Mouse (Mus musculus): ENCODE measurements around the gene Arsa. TPM values are rescaled to one million over a fixed set of nuclear protein-coding genes. Genes with fewer than 3 reads are reported as not detected.

Arsa gene
- total RNA-seq, 2 experiments from 2014 or later, result 7.2 to 7.4 TPM

DNA sequence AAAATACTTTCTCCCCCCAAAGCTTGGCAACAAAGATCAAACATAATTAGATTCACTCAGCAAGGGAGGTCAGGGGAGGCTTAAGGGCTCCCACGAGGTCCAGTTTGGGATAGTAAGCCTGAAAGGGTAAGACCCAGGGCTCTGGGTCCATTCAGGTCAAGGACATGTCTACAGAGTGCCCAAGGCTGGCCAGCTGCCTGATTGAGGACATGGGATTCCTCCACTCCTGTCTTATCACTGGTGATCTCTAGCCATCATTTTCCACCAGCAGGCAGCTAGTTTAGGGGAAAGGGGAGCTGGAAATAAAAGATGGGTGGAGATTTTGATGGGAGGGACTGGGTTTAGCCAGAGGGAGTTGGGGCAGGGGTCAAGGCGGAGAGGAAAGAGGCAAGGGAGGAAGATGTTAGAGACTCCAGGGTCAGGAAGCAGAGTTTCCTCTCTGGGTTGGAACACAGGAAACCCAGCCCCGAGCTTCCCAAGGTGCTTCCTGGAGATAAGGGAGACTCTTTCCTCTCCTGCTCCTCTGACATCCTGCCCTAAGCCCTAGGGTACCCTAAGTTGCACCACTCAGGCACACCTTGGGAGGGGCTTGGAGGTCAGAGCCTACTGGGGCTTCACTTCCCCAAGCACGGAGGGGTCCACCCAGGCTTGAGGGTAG, 20.3 kb upstream of the Arsa start:
- peak; percentile 24 for DNase-seq
- intact Hi-C loops (cut with DNase I; ENCODE audit: low total_unique reads), result no loop called here

DNA sequence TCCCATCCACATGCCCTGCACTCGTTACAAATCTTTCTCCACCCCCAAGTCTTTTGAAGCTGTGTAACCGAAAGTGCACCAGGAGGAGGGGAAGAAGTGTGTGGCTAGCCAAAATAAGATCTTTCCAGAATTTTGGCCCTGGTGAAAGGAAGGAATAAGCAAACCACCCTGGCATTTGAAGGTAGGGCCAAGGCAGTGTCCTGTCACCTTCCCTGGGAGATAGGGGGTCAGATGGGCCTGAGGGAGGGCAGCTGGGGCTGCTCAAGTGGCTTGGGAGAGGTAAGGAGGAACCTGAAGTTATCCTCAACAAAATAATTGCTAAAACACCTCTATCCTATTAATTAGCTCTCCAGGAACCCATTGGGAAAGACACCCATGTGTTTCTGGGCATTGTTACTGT, 19.6 kb upstream of the Arsa start:
- no peak for DNase-seq
- intact Hi-C loops (cut with DNase I; ENCODE audit: low total_unique reads), result no loop called here

DNA sequence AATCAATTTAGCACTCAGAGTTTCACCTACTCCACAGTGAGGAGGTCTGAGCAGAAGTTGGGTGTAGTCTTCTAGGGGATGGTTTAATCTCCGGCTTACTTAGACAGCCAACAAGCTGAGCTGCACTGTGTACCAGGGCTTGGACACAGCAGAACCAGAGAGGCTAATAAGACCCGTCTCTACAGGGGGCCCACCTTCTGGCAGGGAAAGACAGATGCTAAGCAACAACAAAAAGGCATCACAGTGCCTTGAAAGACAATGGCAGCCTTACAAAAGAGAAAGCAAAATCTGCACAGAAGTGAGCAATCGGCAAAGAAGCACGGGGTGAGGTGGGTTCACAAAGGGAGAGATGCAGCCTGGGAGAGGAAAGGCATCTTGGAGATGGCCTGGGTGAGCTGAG, 18.9 kb upstream of the Arsa start:
- intact Hi-C loops (cut with DNase I; ENCODE audit: low total_unique reads), result no loop called here
- no peak for DNase-seq

DNA sequence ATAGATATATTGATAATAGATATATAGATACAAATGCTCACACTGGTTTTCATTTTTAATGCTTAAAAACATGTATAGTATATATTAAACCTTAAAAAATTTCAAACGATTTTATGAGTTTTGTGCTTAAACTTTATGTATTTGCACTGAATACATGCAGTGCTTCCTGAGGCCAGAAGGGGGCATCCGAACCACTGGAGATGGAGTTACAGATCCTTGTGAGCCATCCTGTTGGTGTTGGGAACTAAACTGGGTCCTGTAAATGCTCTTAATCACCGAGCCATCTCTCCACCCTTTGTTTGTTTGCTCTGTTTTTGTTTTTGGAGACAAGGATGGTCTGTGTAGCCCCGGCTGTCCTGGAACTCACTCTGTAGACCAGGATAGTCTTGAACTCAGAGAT, 17.7 kb upstream of the Arsa start:
- no peak for DNase-seq
- intact Hi-C loops (cut with DNase I; ENCODE audit: low total_unique reads), result no loop called here

DNA sequence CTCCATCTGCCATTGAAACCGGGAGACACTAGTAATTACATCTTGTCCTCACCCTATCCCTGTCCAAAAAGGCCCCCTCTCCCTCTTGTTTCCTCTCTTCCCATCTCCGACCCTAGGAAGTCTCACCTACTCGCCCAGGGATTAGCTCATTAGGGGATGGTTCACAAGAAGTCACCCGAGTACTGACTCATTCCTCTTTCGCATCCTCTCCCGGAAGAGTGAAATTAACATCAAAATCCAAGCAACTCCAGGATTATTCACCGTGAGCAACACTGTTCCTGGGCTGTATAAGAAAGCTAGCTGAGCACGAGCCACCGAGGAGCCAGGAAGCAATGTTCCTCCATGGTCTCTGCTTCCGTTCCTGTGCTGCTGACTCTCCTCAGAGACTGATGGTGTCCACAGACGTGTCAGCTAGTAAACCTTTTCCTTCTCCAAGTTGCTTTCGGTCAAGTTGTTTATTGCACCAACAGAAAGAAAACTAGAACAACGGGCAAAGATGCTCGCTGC, 11.4 kb upstream of the Arsa start:
- no peak for DNase-seq

DNA sequence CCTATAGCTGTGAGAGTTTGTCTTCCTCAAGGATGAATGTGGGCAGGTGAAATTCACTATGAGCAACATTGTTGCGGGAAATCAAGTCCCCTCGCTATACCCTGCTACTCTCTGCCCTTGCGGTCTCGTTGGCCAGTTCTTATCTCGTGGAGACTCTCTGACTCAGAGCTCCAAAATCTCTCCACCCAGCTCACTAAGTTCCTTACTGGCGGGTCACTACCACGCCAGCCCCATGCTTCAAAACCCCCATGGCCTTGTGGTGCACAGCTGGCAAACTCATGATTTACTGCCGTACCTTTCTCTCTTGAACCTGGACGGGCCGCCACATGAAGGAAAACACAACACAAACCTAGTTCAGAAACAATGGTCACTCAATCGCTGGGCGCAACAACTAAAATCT, 11.0 kb upstream of the Arsa start:
- intact Hi-C loops (cut with DNase I; ENCODE audit: low total_unique reads), result no loop called here
- no peak for DNase-seq

More for the DNA sequence above, 11.4 kb upstream of the Arsa start:
- intact Hi-C loops (cut with DNase I; ENCODE audit: low total_unique reads), result no loop called here

DNA sequence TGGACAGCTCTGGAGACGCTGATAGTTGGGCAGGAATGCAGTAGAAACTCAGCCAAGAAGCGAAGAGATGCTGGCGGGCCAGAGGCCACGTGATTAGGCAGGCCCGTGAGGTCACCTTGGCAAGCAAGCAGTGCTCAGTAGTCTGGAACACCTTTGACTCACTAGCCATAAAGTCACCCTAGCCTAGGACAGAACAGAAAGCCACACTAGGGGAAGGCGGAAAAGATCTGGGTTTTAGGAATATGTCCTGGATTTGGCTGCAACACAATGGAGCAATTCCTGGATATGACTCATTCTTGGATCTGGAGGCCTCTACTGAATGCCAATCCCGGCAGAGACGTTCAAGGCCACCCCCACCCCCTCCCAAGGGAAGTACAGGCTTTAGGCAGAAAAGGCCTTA, 3.4 kb upstream of the Arsa start:
- intact Hi-C loops (cut with DNase I; ENCODE audit: low total_unique reads), result no loop called here
- peak; percentile 48 for DNase-seq

DNA sequence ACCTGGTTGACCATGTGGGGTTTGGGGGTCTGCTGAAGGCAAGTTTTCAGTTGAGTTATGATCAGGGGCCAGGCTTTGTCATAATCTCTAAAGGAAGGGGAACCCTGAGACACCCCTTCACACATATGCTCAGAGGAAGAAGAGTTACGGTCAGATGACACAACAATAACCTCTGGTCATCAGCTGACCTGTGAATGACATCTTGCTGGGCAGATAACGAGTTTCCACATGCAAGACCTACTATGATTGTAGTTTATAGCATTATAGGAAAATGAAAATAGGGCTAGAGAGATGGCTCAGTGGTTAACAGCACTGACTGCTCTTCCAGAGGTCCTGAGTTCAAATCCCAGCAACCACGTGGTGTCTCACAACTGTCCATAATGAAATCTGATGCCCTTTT, 1.4 kb upstream of the Arsa start:
- DNase-seq, result no peak
- intact Hi-C loops (cut with DNase I; ENCODE audit: low total_unique reads), result no loop called here

DNA sequence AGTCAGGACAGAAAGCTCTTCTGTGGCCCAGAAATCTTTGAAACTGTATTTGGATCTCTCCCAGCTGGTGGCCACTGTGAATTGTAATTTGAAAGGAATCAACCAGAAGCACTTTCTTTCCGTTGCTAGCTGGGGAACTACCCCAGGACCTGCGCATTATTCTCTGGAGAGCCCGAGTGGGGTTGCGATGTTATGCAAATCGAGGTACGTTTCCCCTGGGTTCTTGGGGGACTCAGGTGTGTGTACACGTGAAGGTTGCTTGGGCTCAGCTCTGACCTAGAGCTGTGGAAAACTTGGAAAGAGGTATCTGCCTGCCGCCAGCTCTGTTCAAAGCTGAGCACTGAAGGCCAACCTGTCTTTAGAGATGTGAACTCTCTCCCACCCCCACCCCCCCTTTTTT, 581 bp upstream of the Arsa start:
- DNase-seq, result no peak

DNA sequence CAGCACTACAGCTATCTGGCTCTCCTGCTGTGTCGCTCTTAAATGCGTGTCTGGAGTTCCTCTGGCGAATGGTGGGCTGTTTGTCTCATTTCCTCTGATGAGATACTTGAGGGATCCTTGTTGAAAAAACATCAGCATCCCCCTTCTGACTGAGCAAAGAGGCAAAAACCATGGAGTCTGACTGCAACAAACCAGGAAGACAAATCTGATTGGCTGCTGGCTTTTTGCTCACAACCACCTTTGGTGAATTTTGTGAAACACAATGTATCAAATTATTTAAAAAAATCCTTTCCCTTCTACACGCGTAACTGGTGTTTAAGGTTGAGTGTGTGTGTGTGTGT, 780 bp downstream of the Arsa start:
- intact Hi-C loops (cut with DNase I; ENCODE audit: low total_unique reads), result no loop called here
- no peak for DNase-seq

More for the DNA sequence above, 581 bp upstream of the Arsa start:
- intact Hi-C loops (cut with DNase I; ENCODE audit: low total_unique reads), result no loop called here

DNA sequence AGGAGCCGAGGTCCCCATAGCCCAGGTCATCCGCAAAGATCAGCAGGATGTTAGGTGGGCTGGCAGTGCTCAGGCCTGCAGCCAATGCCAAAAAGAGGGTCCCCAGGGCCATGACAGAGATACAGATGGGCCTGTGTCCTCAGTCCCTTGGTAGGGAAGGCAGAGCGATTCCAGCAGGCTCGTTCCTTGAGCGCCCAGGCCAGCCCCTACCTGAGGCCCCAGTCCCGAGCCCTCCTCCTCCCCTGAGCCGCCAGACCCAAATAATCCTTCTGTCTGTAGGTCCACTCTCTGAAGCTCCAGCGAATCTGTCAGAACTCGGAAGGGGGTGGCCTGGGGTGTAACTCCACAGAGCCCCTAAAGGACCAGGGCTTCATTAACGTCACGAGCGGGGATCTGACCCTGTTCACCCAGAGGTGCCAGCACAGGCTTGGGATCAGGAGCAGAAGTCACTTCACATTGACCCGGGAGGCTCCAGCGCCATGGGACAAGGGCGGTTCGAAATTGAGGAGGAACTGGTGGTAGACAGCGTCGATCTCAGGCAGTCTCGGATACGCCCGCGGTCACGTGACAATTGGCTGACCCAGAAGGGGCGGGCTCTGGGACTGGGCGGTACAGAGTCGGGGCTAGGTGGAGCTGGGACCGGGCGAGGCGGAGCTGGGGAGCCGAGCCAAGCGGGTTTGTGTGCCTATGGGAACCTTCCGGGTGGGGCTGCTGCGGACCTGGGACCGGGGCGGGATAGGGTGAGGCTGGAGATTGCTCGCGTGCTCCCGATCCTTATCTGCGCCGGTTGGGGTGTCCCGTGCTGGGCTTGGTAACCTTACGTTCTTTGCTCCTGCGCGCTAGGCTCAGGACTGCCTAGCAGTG, 1.4 kb downstream of the Arsa start:
- peak; percentile 94 for DNase-seq
- intact Hi-C loops (cut with DNase I; ENCODE audit: low total_unique reads), result no loop called here

DNA sequence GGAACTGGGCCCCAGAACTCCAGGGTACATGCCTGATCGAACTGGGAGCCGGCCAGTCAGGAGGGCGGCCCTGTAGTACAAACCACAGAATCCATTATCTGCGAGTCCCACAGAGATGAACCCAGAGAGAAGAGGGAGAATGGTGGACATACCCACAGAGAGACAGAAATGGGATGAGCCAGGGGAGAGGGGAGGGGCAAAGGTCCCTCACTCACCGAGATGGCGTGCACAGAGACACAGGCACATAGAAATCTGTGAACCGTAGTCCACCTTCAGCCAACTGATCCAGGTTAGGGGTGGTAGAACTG, 2.0 kb downstream of the Arsa start:
- DNase-seq, result no peak
- intact Hi-C loops (cut with DNase I; ENCODE audit: low total_unique reads), result no loop called here

DNA sequence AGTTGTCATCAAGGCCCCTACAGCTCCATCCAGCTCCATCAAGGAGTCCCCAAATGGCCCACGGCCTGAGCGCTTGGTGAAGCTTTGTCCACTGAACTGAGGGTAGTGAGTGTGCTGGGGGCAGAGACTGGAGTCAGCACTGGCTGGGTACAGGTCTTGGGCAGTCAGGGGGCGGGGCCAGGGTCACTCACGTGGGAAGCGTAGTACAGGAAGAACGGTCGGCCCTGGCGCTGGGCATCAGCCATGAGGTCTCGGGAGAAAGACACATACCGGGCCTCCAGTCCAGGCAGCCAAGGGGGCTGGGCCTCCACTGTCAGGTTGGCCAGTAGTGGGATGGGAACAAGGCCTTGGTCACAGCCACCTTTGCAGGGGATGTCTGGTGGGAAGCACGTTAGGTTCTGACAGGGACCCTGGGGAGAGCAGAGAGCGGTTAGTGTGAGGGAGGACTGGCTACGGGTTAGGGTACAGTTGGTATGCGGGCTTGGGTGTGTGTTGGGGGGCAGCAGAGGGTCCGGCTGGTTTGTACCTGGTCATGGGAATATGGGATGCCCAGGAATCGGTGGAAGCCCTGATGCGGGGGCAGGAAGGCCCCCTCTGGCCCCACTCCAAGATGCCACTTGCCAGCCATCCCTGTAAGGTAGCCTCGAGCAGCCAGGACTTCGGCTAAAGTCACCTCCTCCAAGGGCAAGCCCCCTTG, 2.5 kb downstream of the Arsa start:
- no peak for DNase-seq
- intact Hi-C loops (cut with DNase I; ENCODE audit: low total_unique reads), result no loop called here

DNA sequence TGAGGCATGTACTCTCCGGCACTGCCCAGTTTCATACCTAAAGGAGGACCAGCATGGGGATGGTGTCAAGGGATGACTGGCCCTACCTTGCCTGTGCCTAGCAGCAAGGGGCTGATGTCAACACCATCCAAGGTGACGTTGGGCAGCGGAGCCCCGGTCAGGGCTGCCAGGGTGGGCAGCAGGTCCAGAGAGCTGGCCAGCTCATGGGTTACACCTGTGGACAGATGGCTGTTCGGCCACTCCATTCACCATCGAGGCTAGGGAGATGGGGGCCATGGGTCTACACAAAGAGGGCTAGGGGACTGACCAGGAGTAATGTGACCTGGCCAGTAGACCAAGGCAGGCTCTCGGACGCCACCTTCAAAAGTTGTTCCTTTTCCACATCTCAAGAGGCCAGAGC, 3.3 kb downstream of the Arsa start:
- intact Hi-C loops (cut with DNase I; ENCODE audit: low total_unique reads), result no loop called here
- no peak for DNase-seq

DNA sequence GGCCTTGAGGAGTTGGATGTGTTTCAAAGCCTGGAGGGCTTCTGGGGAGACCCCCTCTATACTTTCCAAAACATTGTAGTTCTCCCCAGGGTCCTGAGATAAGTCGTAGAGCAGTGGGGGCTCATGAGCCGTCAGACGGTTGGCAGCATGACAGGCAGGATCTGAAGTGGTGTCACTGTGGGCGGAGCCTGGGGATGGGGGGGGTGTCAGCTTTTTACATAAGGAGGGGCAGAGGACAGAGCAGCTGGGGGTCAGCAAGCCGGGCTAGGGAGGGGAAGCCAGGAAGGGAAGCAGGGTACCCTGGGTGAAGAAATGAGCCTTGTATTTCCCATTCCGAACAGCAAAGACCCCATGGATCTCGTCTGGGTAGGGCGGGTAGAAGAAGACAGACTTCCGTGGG, 3.9 kb downstream of the Arsa start:
- intact Hi-C loops (cut with DNase I; ENCODE audit: low total_unique reads), result no loop called here
- DNase-seq, result no peak

DNA sequence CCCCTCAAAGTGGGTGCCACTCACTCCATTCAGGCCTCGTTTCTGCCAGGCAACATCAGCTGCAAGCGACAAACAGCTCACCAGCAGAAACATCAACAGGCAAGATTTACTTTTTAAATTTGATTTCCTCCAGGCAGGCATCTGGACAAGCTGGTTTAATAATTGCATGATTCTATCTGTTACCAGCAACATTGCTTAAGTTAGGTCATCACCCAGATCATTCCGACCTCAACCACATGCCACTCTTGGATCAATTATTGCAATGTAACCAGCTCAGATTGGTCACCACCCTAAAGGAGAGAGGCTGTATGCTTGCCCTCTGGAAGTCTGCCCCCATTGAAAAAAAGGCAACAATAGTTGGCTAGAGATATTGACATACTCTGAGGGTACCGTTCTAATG, 5.7 kb downstream of the Arsa start:
- DNase-seq, result no peak
- intact Hi-C loops (cut with DNase I; ENCODE audit: low total_unique reads), result no loop called here

DNA sequence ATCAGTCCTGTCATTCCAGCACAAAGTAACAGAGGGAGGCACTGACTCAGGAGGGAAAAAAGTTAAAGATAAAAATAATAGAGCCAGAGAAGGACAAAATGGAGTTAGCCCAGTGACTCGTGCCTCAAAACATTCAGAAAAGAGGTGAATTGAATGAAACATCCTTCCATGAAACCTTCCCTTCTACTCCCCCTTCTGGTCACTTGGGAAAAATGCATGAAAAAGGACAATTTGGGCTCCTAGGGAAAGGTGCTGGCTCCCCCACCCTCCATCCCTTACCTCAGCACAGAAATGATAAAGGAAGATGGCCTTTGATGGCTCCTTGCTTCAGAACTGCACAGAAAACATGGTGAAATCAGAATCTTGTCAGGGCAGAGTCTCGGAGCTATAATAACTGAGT, 8.6 kb downstream of the Arsa start:
- no peak for DNase-seq
- intact Hi-C loops (cut with DNase I; ENCODE audit: low total_unique reads), result no loop called here

DNA sequence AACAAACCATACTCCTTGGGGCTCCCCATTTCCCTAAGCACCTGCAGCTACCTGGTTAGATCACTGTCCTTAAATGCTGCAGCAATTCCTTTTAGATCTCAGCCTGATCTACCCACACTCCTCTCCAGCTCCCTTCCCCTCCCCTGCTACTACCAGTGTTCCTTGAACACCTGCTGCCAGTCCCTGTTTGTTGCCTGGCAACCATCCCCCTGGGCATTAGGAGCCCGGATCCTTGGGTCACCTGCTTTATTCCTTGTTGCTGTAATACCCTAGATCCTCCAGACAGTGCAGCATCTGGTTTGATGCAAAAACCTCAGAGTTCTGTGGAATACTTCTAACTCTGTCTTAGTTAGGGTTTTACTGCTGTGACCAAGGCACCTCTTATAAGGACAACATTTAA, 12.2 kb downstream of the Arsa start:
- no peak for DNase-seq
- intact Hi-C loops (cut with DNase I; ENCODE audit: low total_unique reads), result no loop called here

DNA sequence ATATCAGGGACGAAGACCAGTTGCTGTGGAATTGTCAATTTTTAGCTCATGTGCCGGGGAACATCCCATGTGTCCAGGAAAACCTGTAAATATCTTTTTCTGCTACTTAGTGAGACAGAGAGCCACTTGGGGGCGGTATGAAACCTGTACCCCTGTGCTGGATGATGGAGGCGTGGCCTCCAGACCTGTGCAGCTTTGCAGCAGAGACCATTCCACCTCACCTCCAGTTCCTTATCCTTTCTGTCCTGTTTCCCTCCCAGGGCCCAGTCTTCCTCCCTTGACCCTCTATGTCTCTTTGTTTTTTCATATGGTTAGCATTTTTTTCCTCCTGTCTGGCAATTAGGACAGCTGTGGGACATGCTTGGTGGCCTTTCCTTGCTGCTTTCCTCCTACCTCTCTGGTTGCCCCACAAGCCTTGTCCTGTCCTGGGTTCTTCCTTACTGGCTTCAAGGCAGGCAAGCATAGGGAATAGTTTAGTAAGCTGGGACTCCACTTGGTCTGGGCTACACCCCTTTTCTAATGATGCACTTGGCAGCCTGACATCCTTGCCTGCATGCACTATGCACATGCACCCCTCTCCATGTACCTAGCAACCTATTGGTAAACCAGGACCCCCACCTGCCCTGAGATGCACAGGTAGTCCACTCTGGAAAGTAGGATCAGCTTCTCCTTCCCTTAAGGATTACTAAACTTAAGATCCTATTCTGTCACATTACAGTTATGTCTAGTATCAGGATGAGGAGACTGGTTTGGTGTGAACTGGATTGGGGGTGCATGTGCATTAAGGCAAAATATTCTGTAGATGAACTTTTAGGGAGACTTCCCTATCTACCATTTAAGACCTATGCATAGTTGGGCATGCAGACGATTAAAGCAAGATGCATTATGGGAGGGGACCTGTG, 13.6 kb downstream of the Arsa start:
- DNase-seq, result no peak

DNA sequence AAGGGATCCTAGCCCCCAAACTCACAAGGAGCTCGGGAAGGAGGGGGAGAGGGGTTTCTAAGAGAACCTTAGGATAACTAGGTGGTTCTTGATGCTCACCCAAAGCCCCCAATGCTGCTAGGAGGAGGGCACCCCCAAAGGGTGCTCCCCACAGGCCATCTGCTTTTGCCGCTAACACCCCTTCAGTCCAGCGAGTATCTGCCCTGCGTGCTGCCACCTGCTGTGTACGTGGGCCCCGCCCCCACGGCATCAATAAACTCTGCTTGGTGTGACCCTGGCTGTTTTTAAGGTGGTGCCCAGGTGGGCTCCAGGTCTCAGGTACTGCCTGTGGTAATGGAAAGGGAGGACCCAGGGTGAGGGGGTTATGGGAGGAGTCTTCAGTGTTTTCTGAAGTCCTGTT, 15.0 kb downstream of the Arsa start:
- intact Hi-C loops (cut with DNase I; ENCODE audit: low total_unique reads), result no loop called here

More for the DNA sequence above, 13.6 kb downstream of the Arsa start:
- intact Hi-C loops (cut with DNase I; ENCODE audit: low total_unique reads), result no loop called here

More for the DNA sequence above, 15.0 kb downstream of the Arsa start:
- DNase-seq, result no peak
